Mouse (Mus musculus) embryonic facial prominence, embryonic 10.5 days (tissue): ENCODE measurements around the gene Crb1. TPM values are rescaled to one million over a fixed set of nuclear protein-coding genes. Genes with fewer than 3 reads are reported as not detected.
"Not testable (repeated sequence)": the region's sequence is repeated elsewhere in the genome, so short reads cannot be mapped to it uniquely, and the experiment has no call there.

Experiments
- DNase-seq: peaks from one replicate; pipeline ENCODE4 v3.0.0-alpha.2; 2017; ENCODE audit warnings: low spot score
- H3K27ac ChIP-seq: fragments of 300-500 bp; sonication (generic); replicated peaks from 2 replicates; pipeline ENCODE4 v1.5.1; 2016; ENCODE audit warnings: mild to moderate bottlenecking
- H3K27me3 ChIP-seq: fragments of 300-500 bp; sonication (generic); replicated peaks from 2 replicates; pipeline ENCODE4 v1.6.1; 2016; ENCODE audit warnings: low read depth, mild to moderate bottlenecking; ENCODE audit not compliant: poor library complexity, severe bottlenecking
- H3K36me3 ChIP-seq: fragments of 300-500 bp; sonication (generic); replicated peaks from 2 replicates; pipeline ENCODE4 v1.6.1; 2016; ENCODE audit warnings: mild to moderate bottlenecking, moderate library complexity
- H3K4me1 ChIP-seq: fragments of 300-500 bp; sonication (generic); 2 replicates; pipeline ENCODE4 v1.6.1; 2016
- H3K4me3 ChIP-seq: fragments of 300-500 bp; sonication (generic); 2 replicates; pipeline ENCODE4 v1.5.1; 2016; ENCODE audit warnings: mild to moderate bottlenecking, moderate library complexity
- H3K9me3 ChIP-seq: fragments of 300-500 bp; sonication (generic); 2 replicates; pipeline ENCODE4 v1.6.1; 2016; ENCODE audit warnings: mild to moderate bottlenecking
- WGBS: fragments of 180-500 bp; shearing (Covaris S2); methylation state at CpG from one replicate; pipeline ENCODE4 v1.1.7; 2016; 5-methylcytosine and 5-hydroxymethylcytosine counted together
- polyA plus RNA-seq: library from polyadenylated mRNA; unstranded; fragments of >200 nt; fragmentation: Nextera tagmentation; extraction: Ambion mirVana; gene quantifications from 2 replicates; pipeline ENCODE4 v1.2.1, GENCODE M21; 2016

The Crb1 gene
- polyA plus RNA-seq, 1 experiment from 2014 or later: 0.25 TPM

DNA sequence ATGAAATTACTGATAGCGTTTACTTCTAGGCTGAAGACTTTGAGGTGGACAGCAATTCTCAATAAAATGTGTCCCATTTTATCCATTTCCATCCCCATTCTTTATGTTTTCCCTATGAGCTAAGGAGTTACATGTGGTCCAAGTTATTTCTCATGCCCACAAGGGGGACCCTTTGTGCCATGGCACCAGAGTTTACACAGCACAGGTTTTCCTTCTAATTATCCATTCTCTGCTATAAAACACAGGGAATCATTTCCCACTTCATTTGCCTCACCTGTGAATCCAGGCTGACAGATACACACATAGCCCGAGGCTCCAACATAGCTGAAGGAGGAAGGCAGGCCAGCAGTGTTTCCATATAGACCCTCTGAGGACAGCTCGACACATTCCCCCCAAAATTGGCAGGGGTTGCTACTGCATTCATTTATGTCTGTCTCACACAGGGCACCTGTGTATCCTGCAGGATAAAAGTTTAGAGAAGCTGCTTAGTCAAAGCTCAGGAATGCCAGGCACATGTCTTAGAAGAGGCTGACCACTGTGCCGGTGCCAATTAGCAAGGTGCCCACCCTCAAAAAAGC is 62.5 kb downstream of the Crb1 start:
- no peaks in the 10 kb centered on the region for H3K27me3 ChIP-seq
- H3K27ac ChIP-seq: no peak overlapping the region

GRCm38 (mm10) chr1:139308915-139309314 is 68.0 kb downstream of the Crb1 start:
- no peak overlapping the region for H3K27ac ChIP-seq
- no peaks in the 10 kb centered on the region for H3K9me3 ChIP-seq
- DNase-seq: no peak
- H3K4me3 ChIP-seq: no peak overlapping the region
- H3K27me3 ChIP-seq: no peaks in the 10 kb centered on the region
- 77% methylated on average over 4 of the region's 4 CpGs for WGBS
- H3K4me1 ChIP-seq: no peaks in the 10 kb centered on the region
- H3K36me3 ChIP-seq: no peaks in the 10 kb centered on the region

More for the DNA sequence above, 62.5 kb downstream of the Crb1 start:
- Histone ChIP-seq H3K36me3 (no peaks in the 10 kb centered on the region), H3K4me1 (no peaks in the 10 kb centered on the region), H3K4me3 (no peak overlapping the region), H3K9me3 (no peaks in the 10 kb centered on the region)
- no peak for DNase-seq
- WGBS: 83% methylated on average over 4 of the region's 4 CpGs

DNA sequence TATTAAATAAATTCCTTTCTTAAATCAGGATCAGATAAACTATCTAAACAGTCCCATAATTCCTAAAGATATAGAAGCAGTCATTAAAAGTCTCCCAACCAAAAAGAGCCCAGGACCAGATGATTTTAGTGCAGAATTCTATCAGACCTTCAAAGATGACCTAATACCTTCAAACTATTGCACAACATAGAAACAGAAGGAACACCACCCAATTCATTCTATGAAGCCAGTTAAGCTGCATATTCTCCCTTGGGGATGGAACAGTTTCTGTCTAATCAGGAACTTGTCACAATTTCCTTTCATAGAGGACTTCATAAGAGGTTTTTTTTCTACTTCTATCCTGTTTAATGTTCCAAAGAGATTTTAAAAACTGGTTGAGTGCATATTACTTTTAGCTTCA is 74.4 kb downstream of the Crb1 start:
- not testable (repeated sequence) for H3K9me3 ChIP-seq, H3K27ac ChIP-seq, DNase-seq, H3K4me3 ChIP-seq, H3K36me3 ChIP-seq, H3K27me3 ChIP-seq, H3K4me1 ChIP-seq

- no peaks in the 10 kb centered on the region for H3K27me3 ChIP-seq
- H3K27ac ChIP-seq: no peak overlapping the region
- WGBS: 87% methylated on average over 5 of the region's 5 CpGs
- H3K4me3 ChIP-seq: no peak overlapping the region
- no peaks in the 10 kb centered on the region for H3K9me3 ChIP-seq
- DNase-seq: no peak
- H3K4me1 ChIP-seq: no peaks in the 10 kb centered on the region
- no peaks in the 10 kb centered on the region for H3K36me3 ChIP-seq
Observed at GRCm38 (mm10) chr1:139301830-139302229, 75.1 kb downstream of the Crb1 start.

- Histone ChIP-seq H3K27ac (no peak overlapping the region), H3K4me3 (no peak overlapping the region)
- no peak for DNase-seq
Observed at GRCm38 (mm10) chr1:139292023-139292422, 84.9 kb downstream of the Crb1 start.

DNA sequence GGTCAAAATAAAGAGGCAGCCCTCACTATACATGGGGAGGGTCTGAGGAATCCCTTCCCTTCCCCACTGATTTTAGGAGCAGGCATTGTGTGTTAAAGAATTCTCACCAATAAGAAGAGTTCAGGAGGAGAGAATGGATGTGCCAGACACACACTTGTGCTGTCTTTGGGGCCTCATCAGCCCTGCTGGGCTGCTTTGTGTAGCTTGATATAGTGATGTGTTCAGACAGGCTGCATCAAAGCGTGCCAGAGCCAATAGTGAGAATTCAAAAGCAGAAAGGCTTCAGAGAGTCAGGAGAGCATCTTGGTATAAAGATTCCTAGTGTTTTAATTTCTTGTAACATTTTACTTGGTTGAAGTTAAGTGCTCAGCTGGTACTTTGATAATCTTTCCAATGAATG is 85.3 kb downstream of the Crb1 start:
- H3K4me3 ChIP-seq: no peak overlapping the region
- WGBS: 62% methylated on average over 1 of the region's 1 CpGs
- H3K4me1 ChIP-seq: no peaks in the 10 kb centered on the region
- no peaks in the 10 kb centered on the region for H3K27me3 ChIP-seq
- no peaks in the 10 kb centered on the region for H3K36me3 ChIP-seq
- H3K9me3 ChIP-seq: no peaks in the 10 kb centered on the region
- H3K27ac ChIP-seq: no peak overlapping the region
- DNase-seq: no peak

More at GRCm38 (mm10) chr1:139292023-139292422, 84.9 kb downstream of the Crb1 start:
- 76% methylated on average over 4 of the region's 4 CpGs for WGBS
- no peaks in the 10 kb centered on the region for H3K4me1 ChIP-seq
- H3K9me3 ChIP-seq: no peaks in the 10 kb centered on the region
- no peaks in the 10 kb centered on the region for H3K27me3 ChIP-seq
- H3K36me3 ChIP-seq: no peaks in the 10 kb centered on the region

GRCm38 (mm10) chr1:139276619-139277320 is 100.1 kb downstream of the Crb1 start:
- WGBS: 86% methylated on average over 4 of the region's 4 CpGs
- no peak for DNase-seq
- Histone ChIP-seq H3K27ac (no peak overlapping the region), H3K4me1 (no peaks in the 10 kb centered on the region), H3K36me3 (no peaks in the 10 kb centered on the region), H3K27me3 (no peaks in the 10 kb centered on the region), H3K4me3 (no peak overlapping the region), H3K9me3 (no peaks in the 10 kb centered on the region)

GRCm38 (mm10) chr1:139267844-139268243 is 109.1 kb downstream of the Crb1 start:
- no peaks in the 10 kb centered on the region for H3K9me3 ChIP-seq
- DNase-seq: peak; percentile 33
- H3K27ac ChIP-seq: no peak overlapping the region
- 27% methylated on average over 6 of the region's 6 CpGs for WGBS
- H3K36me3 ChIP-seq: no peaks in the 10 kb centered on the region
- H3K4me3 ChIP-seq: no peak overlapping the region
- no peaks in the 10 kb centered on the region for H3K4me1 ChIP-seq
- H3K27me3 ChIP-seq: no peaks in the 10 kb centered on the region

DNA sequence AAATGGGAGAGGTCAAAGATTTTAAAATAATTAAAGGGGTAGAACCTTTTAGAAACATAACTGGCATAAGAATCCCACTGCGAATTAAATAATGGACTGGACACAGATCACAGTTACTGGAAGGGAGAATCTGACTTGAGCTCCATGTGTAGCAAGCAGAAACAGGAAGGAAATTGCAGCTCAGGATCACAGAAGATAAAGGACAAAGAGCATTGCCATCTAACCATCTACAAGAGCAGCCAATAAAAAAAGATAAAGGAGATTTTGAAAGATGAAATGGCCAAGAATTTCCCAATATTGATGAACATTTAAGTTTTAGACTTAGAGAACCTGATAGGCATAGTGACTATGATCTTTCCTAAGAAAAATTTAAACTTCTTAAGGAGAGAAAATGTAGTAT is 112.7 kb downstream of the Crb1 start:
- Histone ChIP-seq H3K36me3 (no peaks in the 10 kb centered on the region), H3K9me3 (no peaks in the 10 kb centered on the region), H3K27ac (no peak overlapping the region), H3K4me1 (no peaks in the 10 kb centered on the region), H3K4me3 (no peak overlapping the region), H3K27me3 (no peaks in the 10 kb centered on the region)
- 93% methylated on average over 1 of the region's 1 CpGs for WGBS
- DNase-seq: no peak

GRCm38 (mm10) chr1:139263158-139263557 is 113.7 kb downstream of the Crb1 start:
- no peak overlapping the region for H3K27ac ChIP-seq
- H3K4me3 ChIP-seq: no peak overlapping the region
- H3K9me3 ChIP-seq: no peaks in the 10 kb centered on the region
- H3K36me3 ChIP-seq: no peaks in the 10 kb centered on the region
- no peaks in the 10 kb centered on the region for H3K4me1 ChIP-seq
- no peaks in the 10 kb centered on the region for H3K27me3 ChIP-seq
- no peak for DNase-seq
- 73% methylated on average over 1 of the region's 1 CpGs for WGBS

DNA sequence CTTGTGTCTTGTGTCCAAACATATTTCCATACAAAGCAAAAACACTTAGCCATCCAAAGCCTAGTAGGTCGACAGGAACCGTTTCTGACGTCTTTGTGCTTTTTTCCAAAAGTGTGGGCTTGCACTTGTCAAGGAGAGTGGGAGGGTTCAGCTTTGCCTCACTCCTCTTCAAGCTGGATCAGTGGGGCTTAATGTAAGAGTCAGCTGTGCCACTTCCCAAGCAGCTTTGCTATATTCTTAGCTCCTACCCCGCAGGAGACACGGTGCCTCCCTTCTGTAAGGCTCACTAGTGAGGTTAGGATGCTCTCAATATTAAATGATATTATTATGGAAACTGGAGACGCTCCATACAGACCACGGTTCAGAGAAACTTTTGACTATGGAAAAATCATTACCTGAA is 121.3 kb downstream of the Crb1 start:
- Histone ChIP-seq H3K4me3 (no peak overlapping the region), H3K27ac (no peak overlapping the region), H3K9me3 (no peaks in the 10 kb centered on the region), H3K36me3 (no peaks in the 10 kb centered on the region), H3K4me1 (no peaks in the 10 kb centered on the region), H3K27me3 (no peaks in the 10 kb centered on the region)
- no peak for DNase-seq
- 80% methylated on average over 7 of the region's 7 CpGs for WGBS

DNA sequence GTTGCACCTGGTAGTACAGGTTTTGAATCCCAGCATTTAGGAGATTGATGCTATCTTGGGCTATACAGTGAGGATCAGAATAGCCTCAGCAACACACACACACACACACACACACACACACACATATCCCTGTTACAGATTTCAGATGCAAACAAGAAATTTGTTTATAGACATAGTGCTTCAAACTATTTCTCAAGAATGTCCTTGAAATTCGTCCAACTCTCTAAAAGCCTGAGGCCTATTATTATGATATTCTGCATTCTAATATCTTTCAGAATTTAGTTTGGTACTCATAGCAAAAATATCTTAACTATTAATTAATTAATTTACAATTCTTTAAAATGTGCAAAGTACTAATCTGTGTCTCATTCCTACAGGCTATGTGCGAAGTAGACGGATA is 124.9 kb downstream of the Crb1 start:
- no peaks in the 10 kb centered on the region for H3K36me3 ChIP-seq
- WGBS: 91% methylated on average over 3 of the region's 3 CpGs
- H3K4me1 ChIP-seq: peaks cover 7% of the 10 kb centered on the region
- no peak overlapping the region for H3K4me3 ChIP-seq
- no peak for DNase-seq
- no peak overlapping the region for H3K27ac ChIP-seq
- H3K27me3 ChIP-seq: no peaks in the 10 kb centered on the region
- no peaks in the 10 kb centered on the region for H3K9me3 ChIP-seq

- Histone ChIP-seq H3K36me3 (no peaks in the 10 kb centered on the region), H3K4me3 (no peak overlapping the region), H3K4me1 (peaks cover 11% of the 10 kb centered on the region), H3K27me3 (no peaks in the 10 kb centered on the region), H3K9me3 (no peaks in the 10 kb centered on the region), H3K27ac (no peak overlapping the region)
- DNase-seq: no peak
- WGBS: 85% methylated on average over 6 of the region's 6 CpGs
Observed at GRCm38 (mm10) chr1:139249159-139249558, 127.7 kb downstream of the Crb1 start.
